Mouse (Mus musculus): ENCODE data around the gene Gramd2. TPM values are rescaled to one million over a fixed set of nuclear protein-coding genes. Genes with fewer than 3 reads are reported as not detected.
"Not testable (repeated sequence)": the region's sequence is repeated elsewhere in the genome, so short reads cannot be mapped to it uniquely, and the experiment has no call there.

The Gramd2 gene
- polyA plus RNA-seq, 1 experiment, result not detected

- TF ChIP-seq GATA1 (IDR thresholded peaks at IDR 0.05; ENCODE audit: low read length) (no peak), TAL1 (IDR thresholded peaks at IDR 0.05; ENCODE audit: low read length) (no peak)
- H3K9me3 ChIP-seq (ENCODE audit: control insufficient read depth, low read length), result no peaks in the 10 kb centered on the region
- peaks cover 41% of the 10 kb centered on the region for H3K4me1 ChIP-seq (ENCODE audit: control insufficient read depth)
- peak overlapping the region; percentile 15 for H3K4me3 ChIP-seq (replicated peaks)
- no peaks in the 10 kb centered on the region for H3K36me3 ChIP-seq (ENCODE audit: control insufficient read depth)
- no peaks in the 10 kb centered on the region for H3K27me3 ChIP-seq (ENCODE audit: control insufficient read depth)
These were observed 69.0 kb downstream of the Gramd2 start for GRCm38 (mm10) chr9:59748969-59749368.

- no peak for TF ChIP-seq GATA1 (IDR thresholded peaks at IDR 0.05; ENCODE audit: low read length)
- TF ChIP-seq TAL1 (IDR thresholded peaks at IDR 0.05; ENCODE audit: low read length), result no peak; the same call in 2 of the 3 replicates
- peak overlapping the region; percentile 94 for H3K4me3 ChIP-seq (replicated peaks)
- H3K36me3 ChIP-seq (ENCODE audit: control insufficient read depth), result no peaks in the 10 kb centered on the region
- H3K4me1 ChIP-seq (ENCODE audit: control insufficient read depth), result peaks cover 37% of the 10 kb centered on the region
- H3K9me3 ChIP-seq (ENCODE audit: control insufficient read depth, low read length), result no peaks in the 10 kb centered on the region
- H3K27me3 ChIP-seq (ENCODE audit: control insufficient read depth), result no peaks in the 10 kb centered on the region
These were observed 69.8 kb downstream of the Gramd2 start for GRCm38 (mm10) chr9:59749581-59750265.

GRCm38 (mm10) chr9:59750267-59751065 is 70.5 kb downstream of the Gramd2 start, which contains the start of the genes Senp8 and Myo9a:
Senp8 (minus strand) TSS chr9:59750710.
Myo9a (plus strand) TSS chr9:59750896.
- peaks cover 35% of the 10 kb centered on the region for H3K4me1 ChIP-seq (ENCODE audit: control insufficient read depth)
- TF ChIP-seq TAL1 (IDR thresholded peaks at IDR 0.05; ENCODE audit: low read length), result no peak
- TF ChIP-seq GATA1 (IDR thresholded peaks at IDR 0.05; ENCODE audit: low read length), result no peak; the same call in 1 of the 2 replicates
- H3K27me3 ChIP-seq (ENCODE audit: control insufficient read depth), result no peaks in the 10 kb centered on the region

GRCm38 (mm10) chr9:59751066-59751581 is 71.2 kb downstream of the Gramd2 start:
- H3K4me3 ChIP-seq (replicated peaks), result peak overlapping the region; percentile 94
- no peaks in the 10 kb centered on the region for H3K36me3 ChIP-seq (ENCODE audit: control insufficient read depth)
- peaks cover 35% of the 10 kb centered on the region for H3K4me1 ChIP-seq (ENCODE audit: control insufficient read depth)
- no peaks in the 10 kb centered on the region for H3K27me3 ChIP-seq (ENCODE audit: control insufficient read depth)
- no peak for TF ChIP-seq GATA1 (IDR thresholded peaks at IDR 0.05; ENCODE audit: low read length)
- TF ChIP-seq TAL1 (IDR thresholded peaks at IDR 0.05; ENCODE audit: low read length), result no peak
- H3K9me3 ChIP-seq (ENCODE audit: control insufficient read depth, low read length), result no peaks in the 10 kb centered on the region

More at GRCm38 (mm10) chr9:59750267-59751065, 70.5 kb downstream of the Gramd2 start, which contains the start of the genes Senp8 and Myo9a:
- Histone ChIP-seq H3K36me3 (ENCODE audit: control insufficient read depth) (no peaks in the 10 kb centered on the region), H3K4me3 (replicated peaks) (peak within 1 kb of the TSS; percentile 94), H3K9me3 (ENCODE audit: control insufficient read depth, low read length) (no peaks in the 10 kb centered on the region)

GRCm38 (mm10) chr9:59751966-59752365 is 72.0 kb downstream of the Gramd2 start:
- TF ChIP-seq TAL1 (IDR thresholded peaks at IDR 0.05; ENCODE audit: low read length) (no peak), GATA1 (IDR thresholded peaks at IDR 0.05; ENCODE audit: low read length) (no peak)
- Histone ChIP-seq H3K4me3 (replicated peaks) (peak overlapping the region; percentile 94), H3K36me3 (ENCODE audit: control insufficient read depth) (no peaks in the 10 kb centered on the region), H3K4me1 (ENCODE audit: control insufficient read depth) (peaks cover 35% of the 10 kb centered on the region), H3K27me3 (ENCODE audit: control insufficient read depth) (no peaks in the 10 kb centered on the region), H3K9me3 (ENCODE audit: control insufficient read depth, low read length) (no peaks in the 10 kb centered on the region)

- H3K36me3 ChIP-seq (ENCODE audit: control insufficient read depth), result no peaks in the 10 kb centered on the region
- peaks cover 17% of the 10 kb centered on the region for H3K4me1 ChIP-seq (ENCODE audit: control insufficient read depth)
- H3K4me3 ChIP-seq (replicated peaks), result no peak overlapping the region
- no peak for TF ChIP-seq GATA1 (IDR thresholded peaks at IDR 0.05; ENCODE audit: low read length)
- TF ChIP-seq TAL1 (IDR thresholded peaks at IDR 0.05; ENCODE audit: low read length), result no peak
- no peaks in the 10 kb centered on the region for H3K27me3 ChIP-seq (ENCODE audit: control insufficient read depth)
- H3K9me3 ChIP-seq (ENCODE audit: control insufficient read depth, low read length), result no peaks in the 10 kb centered on the region
These were observed 75.3 kb downstream of the Gramd2 start for GRCm38 (mm10) chr9:59755199-59755598.

- not testable (repeated sequence) for H3K27me3 ChIP-seq (ENCODE audit: control insufficient read depth); H3K36me3 ChIP-seq (ENCODE audit: control insufficient read depth); H3K4me3 ChIP-seq (replicated peaks); H3K9me3 ChIP-seq (ENCODE audit: control insufficient read depth, low read length)
- H3K4me1 ChIP-seq (ENCODE audit: control insufficient read depth), result peaks cover 11% of the 10 kb centered on the region
These were observed 77.1 kb downstream of the Gramd2 start for GRCm38 (mm10) chr9:59757016-59757415.

- H3K27me3 ChIP-seq (ENCODE audit: control insufficient read depth), result no peaks in the 10 kb centered on the region
- H3K36me3 ChIP-seq (ENCODE audit: control insufficient read depth), result no peaks in the 10 kb centered on the region
- no peak overlapping the region for H3K4me3 ChIP-seq (replicated peaks)
- H3K4me1 ChIP-seq (ENCODE audit: control insufficient read depth), result no peaks in the 10 kb centered on the region; the same call in 1 of the 2 replicates
- H3K9me3 ChIP-seq (ENCODE audit: control insufficient read depth, low read length), result no peaks in the 10 kb centered on the region
- TF ChIP-seq GATA1 (IDR thresholded peaks at IDR 0.05; ENCODE audit: low read length) (no peak), TAL1 (IDR thresholded peaks at IDR 0.05; ENCODE audit: low read length) (no peak)
These were observed 80.6 kb downstream of the Gramd2 start for GRCm38 (mm10) chr9:59760515-59760914.

- not testable (repeated sequence) for H3K4me1 ChIP-seq (ENCODE audit: control insufficient read depth); H3K9me3 ChIP-seq (ENCODE audit: control insufficient read depth, low read length); H3K36me3 ChIP-seq (ENCODE audit: control insufficient read depth); H3K27me3 ChIP-seq (ENCODE audit: control insufficient read depth); H3K4me3 ChIP-seq (replicated peaks)
These were observed 87.1 kb downstream of the Gramd2 start for GRCm38 (mm10) chr9:59766966-59767461.

Other genes starting within 250 kb of the Gramd2 start
- gene Arih1, start 193.5 kb upstream of the Gramd2 start, polyA plus RNA-seq (2012), result 2.4 and 3.2 TPM in 2 replicates
- gene Hexa, start 140.6 kb upstream of the Gramd2 start, polyA plus RNA-seq (2012), result 0.42 and 0.60 TPM in 2 replicates
- 0.03 TPM in 1 of 2 replicates, not detected in the other for gene Tmem202, start 140.3 kb upstream of the Gramd2 start, polyA plus RNA-seq (2012)
- not detected in 2 replicates for gene Celf6, start 102.2 kb upstream of the Gramd2 start, polyA plus RNA-seq (2012)
- gene Parp6, start 62.9 kb upstream of the Gramd2 start, polyA plus RNA-seq (2012), result 0.06 and 0.20 TPM in 2 replicates
- 4.3 and 4.7 TPM in 2 replicates for gene Pkm, start 23.8 kb upstream of the Gramd2 start, polyA plus RNA-seq (2012)
- gene Senp8, start 70.6 kb downstream of the Gramd2 start, polyA plus RNA-seq (2012), result 0.01 and 0.04 TPM in 2 replicates
- gene Myo9a, start 70.8 kb downstream of the Gramd2 start, polyA plus RNA-seq (2012), result 0.02 and 0.03 TPM in 2 replicates